Mouse (Mus musculus) embryonic facial prominence, embryonic 10.5 days (tissue): ENCODE measurements at regions not wholly inside any gene's neighbourhood (a gene's known extent, or its start where the extent isn't known, plus 50 kb on each side); places are given as distances from the start of the nearest gene placed in this dataset.

ENCODE experiments used
- DNase-seq: peaks from one replicate; pipeline ENCODE4 v3.0.0-alpha.2; 2017; ENCODE audit warnings: low spot score
- H3K27ac ChIP-seq: fragments of 300-500 bp; sonication (generic); replicated peaks from 2 replicates; pipeline ENCODE4 v1.5.1; 2016; ENCODE audit warnings: mild to moderate bottlenecking
- H3K27me3 ChIP-seq: fragments of 300-500 bp; sonication (generic); replicated peaks from 2 replicates; pipeline ENCODE4 v1.6.1; 2016; ENCODE audit warnings: low read depth, mild to moderate bottlenecking; ENCODE audit not compliant: poor library complexity, severe bottlenecking
- H3K36me3 ChIP-seq: fragments of 300-500 bp; sonication (generic); replicated peaks from 2 replicates; pipeline ENCODE4 v1.6.1; 2016; ENCODE audit warnings: mild to moderate bottlenecking, moderate library complexity
- H3K4me1 ChIP-seq: fragments of 300-500 bp; sonication (generic); 2 replicates; pipeline ENCODE4 v1.6.1; 2016
- H3K4me3 ChIP-seq: fragments of 300-500 bp; sonication (generic); 2 replicates; pipeline ENCODE4 v1.5.1; 2016; ENCODE audit warnings: mild to moderate bottlenecking, moderate library complexity
- H3K9me3 ChIP-seq: fragments of 300-500 bp; sonication (generic); 2 replicates; pipeline ENCODE4 v1.6.1; 2016; ENCODE audit warnings: mild to moderate bottlenecking
- WGBS: fragments of 180-500 bp; shearing (Covaris S2); methylation state at CpG from one replicate; pipeline ENCODE4 v1.1.7; 2016; 5-methylcytosine and 5-hydroxymethylcytosine counted together

GRCm38 (mm10) chr4:94116881-94117280, 439.5 kb upstream of the Gm10306 start:
- no peaks in the 10 kb centered on the region for H3K27me3 ChIP-seq
- no peak overlapping the region for H3K4me3 ChIP-seq
- no peak overlapping the region for H3K27ac ChIP-seq
- no peaks in the 10 kb centered on the region for H3K4me1 ChIP-seq
- no peaks in the 10 kb centered on the region for H3K9me3 ChIP-seq
- no peaks in the 10 kb centered on the region for H3K36me3 ChIP-seq
- no peak for DNase-seq
- 87% methylated on average over 3 of the region's 3 CpGs for WGBS

GRCm38 (mm10) chr4:94124177-94124576, 432.2 kb upstream of the Gm10306 start:
- Histone ChIP-seq H3K36me3 (no peaks in the 10 kb centered on the region), H3K4me1 (no peaks in the 10 kb centered on the region), H3K27me3 (no peaks in the 10 kb centered on the region), H3K9me3 (no peaks in the 10 kb centered on the region), H3K4me3 (no peak overlapping the region), H3K27ac (no peak overlapping the region)
- DNase-seq, result peak; percentile 17
- WGBS, result 78% methylated on average over 14 of the region's 14 CpGs

DNA sequence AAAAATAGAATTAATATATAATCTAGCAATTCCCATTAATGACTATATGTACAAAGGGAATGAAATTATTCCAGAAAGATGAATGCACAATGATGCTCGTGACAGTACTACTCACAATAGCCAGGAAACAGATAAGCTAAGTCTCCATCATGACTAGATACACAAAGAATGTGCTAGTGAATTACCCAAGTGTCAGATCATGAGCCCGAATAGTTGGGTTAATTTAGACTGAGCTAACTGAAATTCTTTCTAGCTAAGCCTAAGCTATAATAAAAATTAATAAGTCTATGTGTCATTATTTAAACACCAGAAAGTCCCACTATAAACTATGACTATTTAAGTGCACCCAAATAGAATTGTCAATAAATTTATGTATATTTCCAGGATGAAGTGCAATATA, 418.4 kb upstream of the Gm10306 start:
- Histone ChIP-seq H3K4me1 (no peaks in the 10 kb centered on the region), H3K27me3 (no peaks in the 10 kb centered on the region), H3K36me3 (no peaks in the 10 kb centered on the region), H3K4me3 (no peak overlapping the region), H3K27ac (no peak overlapping the region), H3K9me3 (no peaks in the 10 kb centered on the region)
- no peak for DNase-seq
- WGBS, result 83% methylated on average over 2 of the region's 2 CpGs

- Histone ChIP-seq H3K9me3 (no peaks in the 10 kb centered on the region), H3K4me1 (no peaks in the 10 kb centered on the region), H3K36me3 (no peaks in the 10 kb centered on the region), H3K27me3 (no peaks in the 10 kb centered on the region), H3K4me3 (no peak overlapping the region), H3K27ac (no peak overlapping the region)
- WGBS, result 56% methylated on average over 7 of the region's 7 CpGs
- no peak for DNase-seq
Observed at GRCm38 (mm10) chr4:94144901-94145801, 411.2 kb upstream of the Gm10306 start.

DNA sequence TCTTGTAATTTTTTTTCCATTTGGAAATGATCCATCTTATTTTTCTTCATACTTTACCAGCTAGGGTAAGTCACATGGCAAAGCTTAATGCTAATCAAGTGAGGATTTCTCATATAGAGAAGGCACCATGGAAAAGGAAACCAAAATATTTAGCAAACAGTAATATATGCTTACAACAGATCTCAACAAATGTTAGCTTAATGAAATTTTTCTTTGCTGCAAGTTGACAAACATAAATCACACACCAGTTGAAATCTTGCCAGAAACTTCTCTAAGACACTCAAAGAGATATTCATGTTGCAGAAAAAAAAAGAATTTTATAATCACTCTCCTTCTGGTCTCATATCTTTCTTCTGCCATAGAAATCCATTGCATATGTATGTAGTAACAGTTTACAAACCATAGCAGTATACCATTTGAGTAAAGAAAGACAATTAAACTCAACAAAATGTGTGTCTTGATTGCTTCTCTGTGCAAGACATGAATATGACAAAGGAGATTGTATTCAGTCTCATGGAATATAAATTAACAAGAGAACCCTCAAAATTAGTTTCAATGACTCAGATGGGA, 408.3 kb upstream of the Gm10306 start:
- Histone ChIP-seq H3K4me3 (no peak overlapping the region), H3K27me3 (no peaks in the 10 kb centered on the region), H3K36me3 (no peaks in the 10 kb centered on the region), H3K4me1 (no peaks in the 10 kb centered on the region), H3K27ac (no peak overlapping the region), H3K9me3 (no peaks in the 10 kb centered on the region)
- no peak for DNase-seq

DNA sequence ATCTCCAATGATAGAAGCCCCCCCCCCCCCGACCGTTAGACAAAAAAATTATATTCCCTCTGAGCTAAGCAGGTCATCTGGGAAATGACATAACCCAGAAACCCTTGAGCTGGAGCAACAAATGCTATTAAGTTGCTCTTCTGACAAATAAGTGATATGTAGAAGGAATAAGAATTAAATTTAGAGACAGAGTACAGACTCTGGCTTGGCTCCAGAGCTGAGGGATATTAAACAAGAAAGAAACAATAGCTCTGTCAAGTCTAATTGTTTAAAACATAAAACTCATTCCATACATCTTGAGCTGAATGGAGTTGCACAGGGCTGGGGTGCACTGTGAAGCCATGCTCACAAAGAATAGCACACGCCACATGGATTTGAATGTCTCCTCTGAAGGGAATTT, 407.3 kb upstream of the Gm10306 start:
- no peaks in the 10 kb centered on the region for H3K9me3 ChIP-seq
- H3K4me1 ChIP-seq, result no peaks in the 10 kb centered on the region
- H3K4me3 ChIP-seq, result no peak overlapping the region
- no peak for DNase-seq
- H3K27me3 ChIP-seq, result no peaks in the 10 kb centered on the region
- no peak overlapping the region for H3K27ac ChIP-seq
- no peaks in the 10 kb centered on the region for H3K36me3 ChIP-seq
- WGBS, result 85% methylated on average over 3 of the region's 3 CpGs

DNA sequence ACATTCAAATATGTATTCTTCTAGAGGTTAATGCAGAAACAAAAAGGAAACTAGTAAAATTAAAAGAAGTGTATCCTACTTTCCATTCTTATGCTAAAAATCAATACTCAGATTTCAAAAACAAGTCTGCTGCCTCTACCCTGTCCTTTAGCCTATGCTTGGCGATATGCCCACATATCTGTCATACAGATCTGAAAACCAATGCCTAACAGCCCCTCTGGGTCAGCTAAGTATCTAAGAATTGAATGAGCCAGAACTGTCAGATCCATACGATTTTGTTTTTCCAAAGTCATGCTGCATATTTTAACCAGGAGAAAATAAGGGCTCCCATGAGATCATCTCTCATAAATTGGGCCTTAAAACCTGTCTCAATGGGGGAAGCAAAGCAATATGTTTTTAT, 395.7 kb upstream of the Gm10306 start:
- 77% methylated on average over 2 of the region's 2 CpGs for WGBS
- Histone ChIP-seq H3K4me3 (no peak overlapping the region), H3K4me1 (no peaks in the 10 kb centered on the region), H3K36me3 (no peaks in the 10 kb centered on the region), H3K27me3 (no peaks in the 10 kb centered on the region), H3K9me3 (no peaks in the 10 kb centered on the region), H3K27ac (no peak overlapping the region)
- no peak for DNase-seq

- Histone ChIP-seq H3K4me3 (no peak overlapping the region), H3K36me3 (no peaks in the 10 kb centered on the region), H3K27ac (no peak overlapping the region), H3K9me3 (no peaks in the 10 kb centered on the region), H3K27me3 (no peaks in the 10 kb centered on the region), H3K4me1 (no peaks in the 10 kb centered on the region)
- no peak for DNase-seq
- 94% methylated on average over 2 of the region's 2 CpGs for WGBS
Observed at GRCm38 (mm10) chr4:94173096-94173495, 383.2 kb upstream of the Gm10306 start.

- WGBS, result 80% methylated on average over 4 of the region's 4 CpGs
- no peak for DNase-seq
- H3K27me3 ChIP-seq, result no peaks in the 10 kb centered on the region
Observed at GRCm38 (mm10) chr4:94186997-94187396, 369.3 kb upstream of the Gm10306 start.

GRCm38 (mm10) chr4:94188354-94188753, 368.0 kb upstream of the Gm10306 start:
- WGBS, result 80% methylated on average over 2 of the region's 2 CpGs
- no peak overlapping the region for H3K4me3 ChIP-seq
- no peak overlapping the region for H3K27ac ChIP-seq
- H3K9me3 ChIP-seq, result no peaks in the 10 kb centered on the region
- H3K36me3 ChIP-seq, result no peaks in the 10 kb centered on the region
- no peaks in the 10 kb centered on the region for H3K4me1 ChIP-seq
- DNase-seq, result no peak
- no peaks in the 10 kb centered on the region for H3K27me3 ChIP-seq

More at GRCm38 (mm10) chr4:94186997-94187396, 369.3 kb upstream of the Gm10306 start:
- Histone ChIP-seq H3K27ac (no peak overlapping the region), H3K4me1 (no peaks in the 10 kb centered on the region), H3K9me3 (no peaks in the 10 kb centered on the region), H3K36me3 (no peaks in the 10 kb centered on the region), H3K4me3 (no peak overlapping the region)

GRCm38 (mm10) chr4:94188888-94189287, 367.5 kb upstream of the Gm10306 start:
- no peaks in the 10 kb centered on the region for H3K27me3 ChIP-seq
- H3K9me3 ChIP-seq, result no peaks in the 10 kb centered on the region
- H3K4me1 ChIP-seq, result no peaks in the 10 kb centered on the region
- DNase-seq, result no peak
- WGBS, result 79% methylated on average over 3 of the region's 3 CpGs
- H3K27ac ChIP-seq, result no peak overlapping the region
- H3K36me3 ChIP-seq, result no peaks in the 10 kb centered on the region
- no peak overlapping the region for H3K4me3 ChIP-seq

GRCm38 (mm10) chr4:94190940-94191339, 365.4 kb upstream of the Gm10306 start:
- Histone ChIP-seq H3K4me1 (no peaks in the 10 kb centered on the region), H3K27ac (no peak overlapping the region), H3K27me3 (no peaks in the 10 kb centered on the region), H3K4me3 (no peak overlapping the region), H3K9me3 (no peaks in the 10 kb centered on the region), H3K36me3 (no peaks in the 10 kb centered on the region)
- DNase-seq, result no peak
- WGBS, result 82% methylated on average over 2 of the region's 2 CpGs

- no peaks in the 10 kb centered on the region for H3K9me3 ChIP-seq
- H3K4me1 ChIP-seq, result no peaks in the 10 kb centered on the region
- 89% methylated on average over 1 of the region's 1 CpGs for WGBS
Observed at GRCm38 (mm10) chr4:94216265-94216664, 340.1 kb upstream of the Gm10306 start.

More at GRCm38 (mm10) chr4:94216265-94216664, 340.1 kb upstream of the Gm10306 start:
- Histone ChIP-seq H3K27me3 (no peaks in the 10 kb centered on the region), H3K4me3 (no peak overlapping the region), H3K36me3 (no peaks in the 10 kb centered on the region), H3K27ac (no peak overlapping the region)
- no peak for DNase-seq
